Mouse (Mus musculus) limb, embryonic 15.5 days (tissue): Measurements from ENCODE around the gene 2610002M06Rik. TPM values are rescaled to one million over a fixed set of nuclear protein-coding genes. Genes with fewer than 3 reads are reported as not detected.

Experiments
- polyA plus RNA-seq: library from polyadenylated mRNA; unstranded; fragments of >200 nt; fragmentation: Nextera tagmentation; extraction: Ambion mirVana; gene quantifications from 2 replicates; pipeline ENCODE4 v1.2.1, GENCODE M21; 2015

2610002M06Rik gene
- polyA plus RNA-seq, 1 experiment from 2014 or later: 11.4 TPM

Other genes with a start within 250 kb of the 2610002M06Rik start
- gene Tbx22, start 148.4 kb downstream of the 2610002M06Rik start, polyA plus RNA-seq: 0.06 and 0.12 TPM in 2 replicates
- not detected in 2 replicates for gene Tent5d, start 23.7 kb downstream of the 2610002M06Rik start, polyA plus RNA-seq
- gene Gm732, start 132.1 kb upstream of the 2610002M06Rik start, polyA plus RNA-seq: not detected in 2 replicates